ENCODE assay signal across 19 mouse cellular contexts in genomic region chr5:4554972-4555371, GRCm38 (mm10).
"Had no signal": no experiment of that assay in that cellular context is flagged by ENCODE, and none has a peak within 500 bp of the region (broad histone marks: within the 10 kb centered on the region; RNA-seq: fewer than 3 reads in every experiment).

No protein-coding gene starts in this region.

- H3K4me1 ChIP-seq: limb, embryonic 12.5 days; limb, embryonic 15.5 days; midbrain, embryonic 13.5 days had no signal

- H3K27me3 ChIP-seq: limb, embryonic 12.5 days; limb, embryonic 15.5 days; midbrain, embryonic 13.5 days had no signal

- H3K27ac ChIP-seq: left cerebral cortex, adult 2 months; limb, embryonic 12.5 days; limb, embryonic 15.5 days; liver, embryonic 14.5 days; macrophage; midbrain, embryonic 13.5 days; stomach, postnatal 0 days had no signal

- DNase-seq: kidney, adult 18-20 months; kidney, postnatal 10 days; kidney, postnatal 36 days; layer of hippocampus, postnatal 36 days; left cerebral cortex, postnatal 4 days; liver, postnatal 0 days; lung, embryonic 14.5 days; right cerebral cortex, postnatal 4 days; thymus, postnatal 25 days had no signal

- H3K4me3 ChIP-seq: left cerebral cortex, adult 2 months; limb, embryonic 12.5 days; limb, embryonic 15.5 days; midbrain, embryonic 13.5 days had no signal

- H3K9me3 ChIP-seq: limb, embryonic 15.5 days; midbrain, embryonic 13.5 days had no signal

- H3K9ac ChIP-seq: limb, embryonic 12.5 days; limb, embryonic 15.5 days; liver, embryonic 14.5 days; liver, postnatal 0 days; lung, embryonic 14.5 days; midbrain, embryonic 13.5 days had no signal

- H3K4me2 ChIP-seq: limb, embryonic 12.5 days; limb, embryonic 15.5 days; liver, embryonic 11.5 days; lung, embryonic 14.5 days; midbrain, embryonic 13.5 days had no signal

- ATAC-seq: liver, postnatal 0 days; lung, postnatal 0 days; midbrain, embryonic 13.5 days; midbrain, embryonic 16.5 days had no signal

- H3K36me3 ChIP-seq: limb, embryonic 12.5 days; limb, embryonic 15.5 days; midbrain, embryonic 13.5 days had no signal
